Mouse (Mus musculus) activated CD4-positive, CD25-positive, alpha-beta regulatory T cell, adult 9 weeks (primary cell): ENCODE data around the gene Nectin4. TPM values are rescaled to one million over a fixed set of nuclear protein-coding genes. Genes with fewer than 3 reads are reported as not detected.

Source experiments
- polyA plus RNA-seq: library from polyadenylated mRNA; unstranded; fragments of 100-300 nt; shearing (Covaris generic); gene quantifications from one replicate; pipeline ENCODE4 v1.2.1, GENCODE M21; 2017

Gene Nectin4
- 0.17 TPM for polyA plus RNA-seq

GRCm38 (mm10) chr1:171369845-171370556 lies at the start of gene Nectin4:
Gene Nectin4 (plus strand): TSS chr1:171370099.

DNA sequence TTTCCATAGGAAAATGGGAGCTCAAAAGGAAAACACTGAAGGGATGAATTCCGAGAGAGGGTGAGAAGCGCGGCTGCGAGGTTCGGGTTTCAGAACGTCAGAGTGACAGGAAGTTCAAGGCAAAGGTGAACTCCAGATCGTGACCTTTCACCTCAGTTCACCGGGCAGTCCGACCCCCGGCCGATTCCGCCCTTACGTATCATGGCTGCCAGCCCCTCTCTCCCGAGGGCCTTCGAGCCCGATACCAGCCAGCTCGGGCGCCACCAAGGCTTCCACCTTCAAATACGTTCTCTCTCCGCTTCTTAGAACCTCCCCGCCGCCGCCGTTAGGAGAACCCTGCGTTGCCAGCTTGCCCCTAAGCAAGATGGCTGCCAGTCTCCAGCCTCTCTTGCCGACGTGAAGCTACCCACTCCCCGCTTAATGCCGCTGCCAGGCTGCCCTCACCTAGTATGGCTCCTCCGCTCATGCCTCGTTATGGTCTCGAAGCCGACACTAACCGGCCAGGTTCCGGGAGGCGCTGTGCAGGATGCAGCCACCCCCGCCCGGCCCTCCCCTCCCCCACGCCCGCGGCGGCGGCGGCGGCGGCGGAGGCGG lies 41.0 kb upstream of the Nectin4 start, which contains the start of gene Dedd:
Gene Dedd (plus strand): TSS at position 307 of the 594 bp plus-strand sequence.

DNA sequence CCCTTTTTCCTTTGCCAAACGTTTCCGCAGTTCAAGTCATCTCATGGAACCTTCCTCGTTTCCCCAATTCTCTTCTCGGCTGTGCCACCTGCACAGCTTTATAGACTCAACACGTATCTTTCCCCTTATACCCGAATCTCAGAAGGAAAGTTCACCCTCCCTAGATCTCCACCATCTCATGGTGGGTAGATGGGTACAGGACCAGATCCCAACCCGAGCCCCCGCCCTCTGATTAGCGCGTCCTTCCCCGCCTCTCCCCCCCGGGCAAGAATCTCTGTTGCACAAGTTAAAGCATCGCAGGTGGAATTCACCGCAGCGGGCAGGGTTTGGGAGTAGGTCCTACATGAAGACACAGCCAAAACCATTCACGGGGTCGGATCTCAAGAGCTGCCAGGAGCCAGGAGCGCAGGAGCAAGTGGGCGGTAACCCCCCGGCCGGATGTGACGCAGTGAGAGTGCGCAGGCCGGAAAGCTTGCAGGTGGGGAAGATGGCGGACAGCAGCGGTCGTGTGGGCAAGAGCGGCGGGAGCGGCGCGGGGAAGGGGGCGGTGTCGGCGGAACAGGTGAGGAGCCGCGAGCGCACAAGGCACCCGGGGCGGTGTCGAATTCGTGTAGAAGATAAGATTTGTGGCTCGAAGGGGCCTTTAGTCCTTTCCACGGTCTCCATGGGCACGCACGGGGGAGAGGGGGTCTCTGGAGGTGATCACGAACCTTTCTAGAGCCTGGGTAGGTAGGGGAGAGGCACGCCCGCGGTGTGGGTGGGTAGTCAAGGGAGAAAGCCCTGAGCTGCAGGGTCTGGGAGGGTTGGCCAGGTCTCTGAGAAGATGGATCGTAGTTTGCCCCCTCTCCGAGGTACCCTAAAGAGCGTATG lies 24.4 kb upstream of the Nectin4 start, which contains the start of the genes Nit1 and Pfdn2:
Gene Nit1 (minus strand): TSS at position 422 of the 870 bp plus-strand sequence.
Gene Pfdn2 (plus strand): TSS at position 446 of the 870 bp plus-strand sequence.

GRCm38 (mm10) chr1:171360656-171361055 lies 9.2 kb upstream of the Nectin4 start, which contains the start of gene Klhdc9:
Gene Klhdc9 (minus strand): TSS chr1:171360798.

DNA sequence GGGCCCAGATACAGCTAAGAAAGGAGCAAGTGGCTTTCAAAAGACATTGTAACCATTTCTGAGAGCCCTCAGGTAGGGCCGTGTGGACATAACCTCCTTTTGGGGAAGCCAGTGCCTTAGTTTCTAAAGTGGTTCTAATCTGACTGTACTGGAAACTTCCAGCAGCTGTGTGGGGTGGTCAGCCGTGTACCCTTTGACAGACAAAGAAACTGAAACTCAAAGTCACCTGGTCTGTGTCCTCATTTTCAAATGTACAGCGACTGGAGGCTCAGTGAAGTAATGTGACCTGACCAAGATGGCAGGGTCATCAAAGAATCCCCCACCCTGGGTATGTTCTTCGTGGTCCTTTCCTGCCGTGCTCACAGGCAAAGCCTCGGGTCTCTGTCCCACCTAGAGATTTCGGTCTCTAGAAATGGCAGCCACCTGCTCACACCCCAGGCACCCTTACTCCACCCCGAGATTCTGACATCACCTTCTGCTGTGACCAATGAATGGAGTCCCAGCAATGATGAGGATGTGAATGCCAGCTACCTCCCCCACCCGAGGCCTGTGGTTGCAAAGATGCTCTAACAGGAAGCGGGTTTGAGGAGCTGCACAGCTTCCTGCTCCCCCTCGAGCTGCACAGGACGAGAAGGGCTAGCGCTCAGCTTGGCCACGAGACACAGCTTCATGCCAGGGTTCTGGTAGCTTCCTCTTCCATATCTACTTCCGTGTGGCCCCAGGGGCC lies 18.6 kb downstream of the Nectin4 start, which contains the start of gene Arhgap30:
Gene Arhgap30 (plus strand): TSS at position 579 of the 727 bp plus-strand sequence.

DNA sequence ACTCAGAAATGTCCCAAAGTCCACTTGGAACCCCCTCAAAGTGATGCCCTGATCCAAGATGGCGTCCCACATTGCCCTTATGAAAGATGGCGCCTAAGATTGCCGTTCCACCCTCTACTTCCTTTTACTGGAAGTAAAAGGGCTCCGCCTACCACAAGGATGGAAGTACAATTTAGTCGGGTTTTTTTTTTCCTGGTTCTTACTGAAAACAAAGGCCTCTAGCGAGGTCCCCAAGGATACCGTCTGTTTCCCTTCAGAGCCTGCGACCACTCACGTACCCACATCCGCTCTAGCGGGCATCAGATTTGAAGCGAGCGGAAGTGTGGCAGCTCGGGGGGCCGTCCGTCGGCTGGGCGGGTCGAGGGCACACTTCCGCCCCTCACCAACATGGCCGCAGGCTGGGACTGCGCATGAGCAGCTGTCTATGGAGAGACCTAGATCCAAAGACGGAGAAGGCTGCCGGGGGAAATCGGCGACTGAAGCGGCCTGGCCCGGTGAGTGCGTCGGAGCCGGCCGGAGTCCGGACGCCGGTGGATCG lies 41.1 kb downstream of the Nectin4 start, which contains the start of gene Usf1:
Gene Usf1 (plus strand): TSS at position 367 of the 538 bp plus-strand sequence.

DNA sequence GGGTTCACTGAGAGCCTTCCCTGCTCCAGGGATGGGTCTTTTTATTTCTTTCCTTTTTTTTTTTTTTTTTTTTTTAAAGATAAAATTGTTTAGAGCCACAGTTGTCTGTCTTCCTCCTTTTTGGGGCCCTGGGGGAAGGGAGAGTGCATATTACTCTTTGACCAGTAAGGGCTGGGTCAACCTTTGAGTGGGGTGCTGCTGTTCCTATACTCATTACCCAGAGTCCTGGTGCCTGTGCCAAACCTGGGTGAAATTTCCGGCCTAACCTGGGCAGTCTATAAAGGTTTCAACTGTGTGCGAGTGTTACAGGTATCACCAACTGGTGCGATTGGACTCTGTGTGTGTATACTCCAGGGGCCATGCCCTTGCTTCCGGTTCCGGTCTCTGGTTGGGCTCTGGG lies 48.8 kb downstream of the Nectin4 start, which contains the start of gene Tstd1:
Gene Tstd1 (plus strand): TSS at position 213 of the 400 bp plus-strand sequence.

DNA sequence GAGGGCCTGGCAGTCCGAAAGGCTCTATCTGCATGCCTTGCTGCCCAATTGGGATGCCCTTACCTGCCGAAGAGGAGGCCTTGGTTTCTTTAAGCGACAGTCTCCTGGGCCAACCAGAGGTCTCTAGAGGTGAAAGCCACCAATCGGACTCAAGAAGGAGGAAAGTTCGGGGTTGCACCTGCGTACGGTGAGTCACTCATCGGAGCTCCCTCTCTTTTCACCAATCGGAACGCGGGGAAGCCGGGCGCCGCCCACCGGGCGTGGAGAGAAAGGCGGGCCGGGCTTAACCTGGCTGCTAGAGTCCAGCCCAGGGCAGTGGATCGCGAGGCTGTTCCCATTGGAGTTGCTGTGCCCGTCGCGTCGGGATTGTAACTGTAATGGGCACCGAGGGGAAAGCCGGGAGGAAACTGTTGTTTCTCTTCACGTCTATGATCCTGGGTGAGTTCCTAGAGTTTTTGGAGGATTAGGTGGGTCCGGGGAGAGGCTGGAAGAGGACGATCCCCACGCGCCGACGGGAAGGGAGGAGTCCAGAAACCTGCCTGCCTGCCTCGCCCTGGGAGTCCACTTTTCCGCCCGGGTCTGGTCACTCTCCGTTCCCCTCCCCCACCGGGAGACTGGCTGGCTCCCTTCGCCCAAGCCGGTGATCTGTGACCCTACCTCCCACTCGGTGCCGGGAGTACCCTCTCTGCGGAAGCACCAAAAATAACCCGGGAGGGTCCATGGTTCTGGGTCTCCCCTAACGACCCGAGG lies 67.5 kb downstream of the Nectin4 start, which contains the start of gene F11r:
Gene F11r (plus strand): TSS at position 272 of the 750 bp plus-strand sequence.

Other genes starting within 250 kb of the Nectin4 start
- 173 TPM for gene Sdhc, start 219.5 kb upstream of the Nectin4 start, polyA plus RNA-seq
- gene Mpz, start 219.4 kb upstream of the Nectin4 start, polyA plus RNA-seq: not detected
- gene Pcp4l1, start 173.8 kb upstream of the Nectin4 start, polyA plus RNA-seq: not detected
- 0.38 TPM for gene Nr1i3, start 156.1 kb upstream of the Nectin4 start, polyA plus RNA-seq
- 38.8 TPM for gene Tomm40l, start 147.6 kb upstream of the Nectin4 start, polyA plus RNA-seq
- not detected for gene Apoa2, start 145.0 kb upstream of the Nectin4 start, polyA plus RNA-seq
- gene Fcer1g, start 135.7 kb upstream of the Nectin4 start, polyA plus RNA-seq: 10.2 TPM
- not detected for gene Adamts4, start 119.7 kb upstream of the Nectin4 start, polyA plus RNA-seq
- 185 TPM for gene Ndufs2, start 118.7 kb upstream of the Nectin4 start, polyA plus RNA-seq
- gene B4galt3, start 99.8 kb upstream of the Nectin4 start, polyA plus RNA-seq: 44.0 TPM
- gene Ppox, start 88.9 kb upstream of the Nectin4 start, polyA plus RNA-seq: 71.0 TPM
- gene Usp21, start 82.1 kb upstream of the Nectin4 start, polyA plus RNA-seq: 63.3 TPM
- gene Ufc1, start 75.1 kb upstream of the Nectin4 start, polyA plus RNA-seq: 67.8 TPM
- gene Dedd, start 41.0 kb upstream of the Nectin4 start, polyA plus RNA-seq: 41.6 TPM
- gene Nit1, start 24.5 kb upstream of the Nectin4 start, polyA plus RNA-seq: 57.0 TPM
- gene Pfdn2, start 24.4 kb upstream of the Nectin4 start, polyA plus RNA-seq: 113 TPM
- 0.24 TPM for gene Klhdc9, start 9.3 kb upstream of the Nectin4 start, polyA plus RNA-seq
- gene Arhgap30, start 18.9 kb downstream of the Nectin4 start, polyA plus RNA-seq: 268 TPM
- 97.6 TPM for gene Usf1, start 41.2 kb downstream of the Nectin4 start, polyA plus RNA-seq
- gene Tstd1, start 48.8 kb downstream of the Nectin4 start, polyA plus RNA-seq: 4.0 TPM
- 0.40 TPM for gene F11r, start 67.4 kb downstream of the Nectin4 start, polyA plus RNA-seq
- gene Alyref2, start 133.4 kb downstream of the Nectin4 start, polyA plus RNA-seq: 9.2 TPM
- not detected for gene Itln1, start 165.2 kb downstream of the Nectin4 start, polyA plus RNA-seq
- 0.35 TPM for gene Cd244a, start 189.1 kb downstream of the Nectin4 start, polyA plus RNA-seq
- gene Ly9, start 237.3 kb downstream of the Nectin4 start, polyA plus RNA-seq: 179 TPM